Mouse (Mus musculus) neural tube, embryonic 14.5 days (tissue): ENCODE measurements around the gene Emx2. TPM values are rescaled to one million over a fixed set of nuclear protein-coding genes. Genes with fewer than 3 reads are reported as not detected.
A peak's percentile ranks its signal among the peaks of the same experiment; 100 is the strongest.

Source experiments
- ATAC-seq: fragments of 200-750 bp; cut with Nextera tagmentation; 2 replicates; pipeline ENCODE4 v1.8.0; 2017; ENCODE audit warnings: low read depth, mild to moderate bottlenecking, moderate TSS enrichment, moderate library complexity
- H3K27ac ChIP-seq: fragments of 300-500 bp; sonication (generic); 2 replicates; pipeline ENCODE4 v1.5.1; 2014; ENCODE audit warnings: low read depth, mild to moderate bottlenecking, control low read depth, low read length, moderate library complexity, mixed read lengths
- H3K27me3 ChIP-seq: fragments of 300-500 bp; sonication (generic); 2 replicates; pipeline ENCODE4 v1.6.1; 2014; ENCODE audit warnings: low read length; ENCODE audit not compliant: control insufficient read depth, insufficient read depth
- H3K36me3 ChIP-seq: fragments of 300-500 bp; sonication (generic); 2 replicates; pipeline ENCODE4 v1.6.1; 2014; ENCODE audit warnings: low read length, mixed read lengths; ENCODE audit not compliant: control insufficient read depth, insufficient read depth
- H3K4me1 ChIP-seq: fragments of 300-500 bp; sonication (generic); 2 replicates; pipeline ENCODE4 v1.6.1; 2014; ENCODE audit warnings: low read length; ENCODE audit not compliant: control insufficient read depth, insufficient read depth
- H3K4me2 ChIP-seq: fragments of 300-500 bp; sonication (generic); 2 replicates; pipeline ENCODE4 v1.6.1; 2014; ENCODE audit warnings: mild to moderate bottlenecking, low read depth, low read length, control low read depth
- H3K4me3 ChIP-seq: fragments of 300-500 bp; sonication (generic); 2 replicates; pipeline ENCODE4 v1.5.1; 2014; ENCODE audit warnings: low read depth, low read length, control low read depth, mixed read lengths
- H3K9ac ChIP-seq: fragments of 300-500 bp; sonication (generic); replicated peaks from 2 replicates; pipeline ENCODE4 v1.6.1; 2014; ENCODE audit warnings: low read depth, mild to moderate bottlenecking, control low read depth, low read length, mixed read lengths
- H3K9me3 ChIP-seq: fragments of 300-500 bp; sonication (generic); 2 replicates; pipeline ENCODE4 v1.6.1; 2016; ENCODE audit warnings: low read length; ENCODE audit not compliant: control insufficient read depth
- WGBS: fragments of 180-500 bp; shearing (Covaris S2); extraction: QIAGEN DNeasy Blood & Tissue Kit; methylation state at CpG from one replicate; pipeline ENCODE4 v1.1.7; 2014; 5-methylcytosine and 5-hydroxymethylcytosine counted together
- polyA plus RNA-seq: library from polyadenylated mRNA; unstranded; fragments of >200 nt; fragmentation: Nextera tagmentation; extraction: Ambion mirVana; gene quantifications from 2 replicates; pipeline ENCODE4 v1.2.1, GENCODE M21; 2014

Emx2 gene
- polyA plus RNA-seq, 1 experiment from 2014 or later, result not detected

- under 1% methylated on average over 31 of the region's 31 CpGs for WGBS
- Histone ChIP-seq H3K9ac (no peak overlapping the region), H3K4me1 (no peaks in the 10 kb centered on the region), H3K4me3 (no peak overlapping the region), H3K27me3 (peaks cover 74% of the 10 kb centered on the region), H3K36me3 (no peaks in the 10 kb centered on the region), H3K9me3 (no peaks in the 10 kb centered on the region), H3K4me2 (no peak overlapping the region), H3K27ac (no peak overlapping the region)
- no peak for ATAC-seq
Observed at GRCm38 (mm10) chr19:59451441-59451951, 6.7 kb upstream of the Emx2 start.

- Histone ChIP-seq H3K36me3 (no peaks in the 10 kb centered on the region), H3K27me3 (peaks cover 78% of the 10 kb centered on the region), H3K4me2 (no peak overlapping the region), H3K9me3 (no peaks in the 10 kb centered on the region), H3K4me1 (no peaks in the 10 kb centered on the region), H3K27ac (no peak overlapping the region), H3K4me3 (no peak overlapping the region), H3K9ac (no peak overlapping the region)
- ATAC-seq, result no peak
- whole genome bisulfite sequencing, result under 1% methylated on average over 4 of the region's 4 CpGs
Observed at GRCm38 (mm10) chr19:59452321-59452720, 5.9 kb upstream of the Emx2 start.

DNA sequence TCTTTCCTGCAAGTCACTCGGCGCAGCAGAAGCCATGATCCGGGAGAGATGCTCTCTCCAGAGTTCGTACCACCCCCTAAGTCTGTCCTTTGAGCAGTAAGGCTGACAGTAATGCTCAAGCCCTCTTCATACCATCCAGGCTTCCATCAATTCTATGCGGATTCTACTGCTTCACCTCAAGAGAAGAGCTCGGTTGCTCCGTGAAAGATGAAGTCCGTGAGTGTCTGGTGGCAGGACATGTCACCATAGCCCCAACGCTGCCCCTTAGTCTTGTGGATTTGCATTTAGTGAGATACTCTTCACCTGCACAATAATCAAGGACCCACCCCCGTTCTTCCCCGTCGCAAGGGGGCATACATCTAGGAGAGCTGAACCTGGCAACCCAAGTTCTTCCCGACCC is 4.6 kb upstream of the Emx2 start:
- no peak overlapping the region for H3K9ac ChIP-seq
- H3K27me3 ChIP-seq, result peaks cover 81% of the 10 kb centered on the region
- no peaks in the 10 kb centered on the region for H3K36me3 ChIP-seq
- no peak overlapping the region for H3K4me3 ChIP-seq
- H3K27ac ChIP-seq, result no peak overlapping the region
- H3K4me2 ChIP-seq, result no peak overlapping the region
- no peaks in the 10 kb centered on the region for H3K9me3 ChIP-seq
- ATAC-seq, result no peak
- 5% methylated on average over 13 of the region's 13 CpGs for WGBS
- H3K4me1 ChIP-seq, result 0 out of 2 replicates have a peak, but pooled peaks cover 4% of the 10 kb centered on the region

- Histone ChIP-seq H3K27me3 (peaks cover 79% of the 10 kb centered on the region), H3K4me2 (no peak overlapping the region), H3K4me3 (no peak overlapping the region), H3K4me1 (0 out of 2 replicates have a peak, but pooled peaks cover 4% of the 10 kb centered on the region), H3K27ac (no peak overlapping the region), H3K36me3 (no peaks in the 10 kb centered on the region), H3K9ac (no peak overlapping the region), H3K9me3 (no peaks in the 10 kb centered on the region)
- under 1% methylated on average over 18 of the region's 18 CpGs for WGBS
- peak; percentile 82 for ATAC-seq
Observed at GRCm38 (mm10) chr19:59454196-59454595, 4.0 kb upstream of the Emx2 start.

GRCm38 (mm10) chr19:59455671-59456070 is 2.5 kb upstream of the Emx2 start:
- no peak overlapping the region for H3K4me2 ChIP-seq
- WGBS, result 2% methylated on average over 7 of the region's 7 CpGs

DNA sequence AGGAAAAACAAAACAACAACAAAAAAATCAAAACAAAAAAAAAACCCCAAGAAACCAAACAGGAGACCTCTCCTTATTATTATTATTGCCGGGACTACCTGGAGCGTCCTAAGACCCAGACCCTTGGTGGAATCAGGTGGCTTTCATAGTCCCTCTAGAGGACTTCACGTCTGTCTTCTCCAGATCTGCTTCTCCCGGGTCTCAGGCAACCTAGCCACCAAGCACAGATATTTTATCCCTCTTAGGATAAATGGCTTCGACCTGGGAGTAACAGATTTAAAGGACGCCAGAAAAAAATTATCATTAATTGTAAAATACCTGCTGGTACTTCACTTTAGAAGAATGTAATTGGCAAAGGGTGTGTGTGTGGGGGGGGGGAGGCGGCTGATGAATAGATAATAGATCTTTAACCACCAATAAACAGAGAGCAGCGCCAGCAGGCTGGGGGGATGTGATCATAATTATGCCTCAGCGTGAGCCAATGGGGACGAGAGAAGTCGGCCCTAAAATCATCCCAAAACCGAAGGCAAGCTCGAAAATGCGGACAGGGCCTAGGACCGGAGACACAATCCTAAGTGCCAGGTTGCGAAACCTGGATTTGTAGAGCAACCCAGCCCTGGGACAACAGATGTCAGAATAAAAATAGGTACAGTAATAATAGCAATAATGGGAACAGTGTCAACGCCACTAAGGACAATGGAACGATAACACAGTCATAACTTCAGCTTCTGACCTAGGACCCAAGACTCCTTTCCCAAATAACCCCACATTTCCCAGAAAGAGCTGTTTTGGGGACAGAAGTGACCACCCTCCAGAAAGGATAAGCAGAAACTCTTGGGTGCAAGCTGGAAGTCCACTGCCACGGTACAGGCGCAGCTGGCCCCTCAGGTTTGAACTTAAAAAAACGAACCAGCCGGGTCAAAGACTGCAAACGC is 894 bp upstream of the Emx2 start:
- Histone ChIP-seq H3K27ac (no peak overlapping the region), H3K4me1 (0 out of 2 replicates have a peak, but pooled peaks cover 8% of the 10 kb centered on the region), H3K9ac (no peak overlapping the region), H3K4me2 (no peak overlapping the region), H3K36me3 (no peaks in the 10 kb centered on the region), H3K4me3 (0 out of 2 replicates have a peak overlapping the region, but pooled peaks have one; percentile 6), H3K27me3 (peaks cover 75% of the 10 kb centered on the region), H3K9me3 (no peaks in the 10 kb centered on the region)
- 2% methylated on average over 23 of the region's 23 CpGs for WGBS
- no peak for ATAC-seq

More at GRCm38 (mm10) chr19:59455671-59456070, 2.5 kb upstream of the Emx2 start:
- Histone ChIP-seq H3K27me3 (peaks cover 76% of the 10 kb centered on the region), H3K27ac (no peak overlapping the region), H3K4me1 (0 out of 2 replicates have a peak, but pooled peaks cover 8% of the 10 kb centered on the region), H3K9me3 (no peaks in the 10 kb centered on the region), H3K9ac (no peak overlapping the region), H3K36me3 (no peaks in the 10 kb centered on the region), H3K4me3 (no peak overlapping the region)
- no peak for ATAC-seq

GRCm38 (mm10) chr19:59458743-59459135 is 567 bp downstream of the Emx2 start:
- peaks cover 74% of the 10 kb centered on the region for H3K27me3 ChIP-seq
- ATAC-seq, result no peak
- H3K4me2 ChIP-seq, result 0 out of 2 replicates have a peak overlapping the region, but pooled peaks have one; percentile 32
- H3K27ac ChIP-seq, result no peak overlapping the region
- under 1% methylated on average over 15 of the region's 15 CpGs for WGBS
- H3K36me3 ChIP-seq, result no peaks in the 10 kb centered on the region
- peak overlapping the region; percentile 9; the same call in 1 of the 2 replicates for H3K4me3 ChIP-seq
- H3K9me3 ChIP-seq, result no peaks in the 10 kb centered on the region
- H3K4me1 ChIP-seq, result 0 out of 2 replicates have a peak, but pooled peaks cover 8% of the 10 kb centered on the region
- no peak overlapping the region for H3K9ac ChIP-seq

DNA sequence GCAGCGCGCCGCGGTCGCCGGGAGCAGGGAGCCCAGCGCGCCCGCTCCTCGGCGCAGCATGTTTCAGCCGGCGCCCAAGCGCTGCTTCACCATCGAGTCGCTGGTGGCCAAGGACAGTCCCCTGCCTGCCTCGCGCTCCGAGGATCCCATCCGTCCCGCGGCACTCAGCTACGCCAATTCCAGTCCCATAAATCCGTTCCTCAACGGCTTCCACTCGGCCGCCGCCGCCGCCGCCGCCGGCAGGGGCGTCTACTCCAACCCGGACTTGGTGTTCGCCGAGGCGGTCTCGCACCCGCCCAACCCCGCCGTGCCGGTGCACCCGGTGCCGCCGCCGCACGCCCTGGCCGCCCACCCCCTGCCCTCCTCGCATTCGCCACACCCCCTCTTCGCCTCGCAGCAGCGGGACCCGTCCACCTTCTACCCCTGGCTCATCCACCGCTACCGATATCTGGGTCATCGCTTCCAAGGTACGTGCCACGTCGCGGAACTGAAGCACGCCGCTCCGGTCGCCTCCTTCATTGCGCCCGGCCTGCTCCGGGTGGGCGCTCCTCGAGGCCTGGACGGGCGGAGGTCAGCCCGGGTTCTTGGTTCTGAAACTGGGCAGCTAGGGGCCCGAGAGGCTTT is 1.1 kb downstream of the Emx2 start:
- Histone ChIP-seq H3K36me3 (no peaks in the 10 kb centered on the region), H3K4me1 (0 out of 2 replicates have a peak, but pooled peaks cover 8% of the 10 kb centered on the region), H3K9me3 (no peaks in the 10 kb centered on the region), H3K27me3 (peaks cover 70% of the 10 kb centered on the region), H3K9ac (no peak overlapping the region), H3K27ac (no peak overlapping the region), H3K4me3 (peak overlapping the region; percentile 9; the same call in 1 of the 2 replicates), H3K4me2 (peak overlapping the region; percentile 32)
- WGBS, result under 1% methylated on average over 74 of the region's 75 CpGs
- ATAC-seq, result peak; percentile 42; the same call in 1 of the 2 replicates
